Mouse (Mus musculus) testis, adult 2 months (tissue): ENCODE data around the gene Fam155a.

Experiments
- CTCF ChIP-seq: fragments of 200-500 bp; IDR thresholded peaks from 2 replicates; pipeline ENCODE4 v1.5.1; 2012; ENCODE audit warnings: low read depth, mild to moderate bottlenecking, inconsistent platforms, low read length, moderate library complexity; ENCODE audit not compliant: control insufficient read depth, insufficient read depth, insufficient replicate concordance
- POLR2A ChIP-seq: fragments of 200-500 bp; IDR thresholded peaks from 2 replicates; pipeline ENCODE4 v1.6.1; 2012; ENCODE audit warnings: low read depth, mild to moderate bottlenecking, inconsistent platforms, low read length, moderate library complexity; ENCODE audit not compliant: control insufficient read depth

DNA sequence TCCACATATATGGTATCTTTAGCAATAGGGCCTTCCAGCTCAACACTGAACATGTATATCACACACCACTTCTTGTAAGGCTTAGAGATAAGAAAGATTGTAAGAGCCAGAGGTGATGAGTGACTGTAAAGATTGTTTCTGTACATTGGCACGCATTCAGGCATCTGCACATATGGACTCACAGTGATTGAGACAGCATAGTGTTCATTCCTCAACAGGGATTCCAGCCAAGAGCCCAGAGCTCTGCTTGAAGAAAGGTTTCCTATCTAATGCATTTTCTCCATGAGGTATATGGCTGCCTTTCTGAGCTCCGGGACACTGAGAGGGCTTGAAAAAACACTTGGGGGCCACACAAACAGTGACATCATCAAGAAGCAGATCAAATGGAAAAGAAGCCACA, 438.2 kb downstream of the Fam155a start:
- TF ChIP-seq POLR2A (no peak), CTCF (no peak)
